Mouse (Mus musculus): Measurements from ENCODE around the gene Rps3. TPM values are rescaled to one million over a fixed set of nuclear protein-coding genes. Genes with fewer than 3 reads are reported as not detected.

Gene Rps3
- 507 and 560 TPM in 2 replicates for polyA plus RNA-seq (2015; fragmentation: Nextera tagmentation; extraction: Ambion mirVana)

GRCm38 (mm10) chr7:99483271-99483923, at the start of gene Rps3:
Gene Rps3, minus strand, starts transcription at chr7:99483738.

DNA sequence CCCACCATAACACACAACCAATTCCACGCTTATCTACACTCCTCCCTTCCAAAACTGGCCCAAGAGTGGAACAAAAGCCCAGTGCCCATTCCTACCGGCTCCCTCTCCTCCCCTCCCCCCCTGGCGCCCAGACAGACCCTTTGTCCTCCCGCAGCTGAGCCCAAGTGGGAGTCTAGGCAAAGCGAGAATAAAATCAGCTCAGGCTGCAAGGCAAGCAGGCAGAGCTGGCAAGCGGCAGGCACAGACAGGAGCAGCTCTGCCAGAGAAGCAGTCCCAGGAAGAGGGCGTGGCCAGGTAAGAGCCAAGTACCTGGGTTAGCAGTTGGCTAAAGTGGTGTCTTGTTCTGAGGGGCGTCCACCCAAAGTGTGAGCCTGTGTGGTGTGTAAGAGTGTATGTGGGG, 17.7 kb downstream of the Rps3 start, which contains the start of gene Klhl35:
Gene Klhl35, plus strand, starts transcription at position 194 of the 400 bp plus-strand sequence.

Other genes with a start within 250 kb of the Rps3 start
- gene Mogat2, start 245.1 kb downstream of the Rps3 start, polyA plus RNA-seq (2015; fragmentation: Nextera tagmentation; extraction: Ambion mirVana): 0.08 and 0.21 TPM in 2 replicates
- 2.5 and 4.6 TPM in 2 replicates for gene Map6, start 216.3 kb downstream of the Rps3 start, polyA plus RNA-seq (2015; fragmentation: Nextera tagmentation; extraction: Ambion mirVana)
- 362 and 568 TPM in 2 replicates for gene Serpinh1, start 130.5 kb downstream of the Rps3 start, polyA plus RNA-seq (2015; fragmentation: Nextera tagmentation; extraction: Ambion mirVana)
- gene Gdpd5, start 102.3 kb downstream of the Rps3 start, polyA plus RNA-seq (2015; fragmentation: Nextera tagmentation; extraction: Ambion mirVana): 12.6 and 15.2 TPM in 2 replicates
- gene Klhl35, start 17.7 kb downstream of the Rps3 start, polyA plus RNA-seq (2015; fragmentation: Nextera tagmentation; extraction: Ambion mirVana): 1.2 and 1.5 TPM in 2 replicates
- 2.8 TPM in 2 replicates for gene Arrb1, start 51.7 kb upstream of the Rps3 start, polyA plus RNA-seq (2015; fragmentation: Nextera tagmentation; extraction: Ambion mirVana)
- 21.4 and 21.7 TPM in 2 replicates for gene Tpbgl, start 143.4 kb upstream of the Rps3 start, polyA plus RNA-seq (2015; fragmentation: Nextera tagmentation; extraction: Ambion mirVana)
- 5.5 and 6.9 TPM in 2 replicates for gene Slco2b1, start 227.6 kb upstream of the Rps3 start, polyA plus RNA-seq (2015; fragmentation: Nextera tagmentation; extraction: Ambion mirVana)
- gene Olfr520, start 246.5 kb upstream of the Rps3 start, polyA plus RNA-seq (2015; fragmentation: Nextera tagmentation; extraction: Ambion mirVana): not detected in 2 replicates

Measured in skeletal muscle tissue, postnatal 0 days (tissue).